Mouse (Mus musculus): ENCODE data around the gene Fam78a. TPM values are rescaled to one million over a fixed set of nuclear protein-coding genes. Genes with fewer than 3 reads are reported as not detected.

Gene Fam78a
- polyA plus RNA-seq, 2 experiments: 8.9 to 9.8 TPM

- Histone ChIP-seq H3K4me2 (ENCODE audit: low read depth) (peak overlapping the region; percentile 58), H3K4me1 (replicated peaks; ENCODE audit: control insufficient read depth in 2 of 2, insufficient read depth in 2 of 2, low read length in 1 of 2) (peaks cover 44 to 52% of the 10 kb centered on the region in 2 experiments), H3K9me3 (ENCODE audit: control insufficient read depth, low read length) (no peaks in the 10 kb centered on the region), H3K4me3 (ENCODE audit: insufficient read depth in 1 of 2, low read depth in 2 of 2, low read length in 2 of 2) (no peak overlapping the region), H3K27ac (peak overlapping the region; percentile 61), H3K9ac (replicated peaks) (peak overlapping the region; percentile 54; the same call in 1 of the 2 replicates), H3K27me3 (ENCODE audit: control insufficient read depth, insufficient read depth, low read length) (no peaks in the 10 kb centered on the region), H3K36me3 (replicated peaks; ENCODE audit: control insufficient read depth, insufficient read depth, low read depth) (peaks cover 3% of the 10 kb centered on the region)
- DNase-seq (ENCODE audit: low read depth in 3 of 3, low spot score in 3 of 3) (peak in 2 of 3 experiments; percentile 41 to 51), ATAC-seq (ENCODE audit: insufficient read depth) (peak; percentile 78)
- 16% methylated on average over 12 of the region's 12 CpGs for WGBS (ENCODE audit: insufficient replicate concordance)
- TF ChIP-seq CTCF (IDR thresholded peaks at IDR 0.05; ENCODE audit: low read depth) (no peak), EP300 (IDR thresholded peaks at IDR 0.05; ENCODE audit: low read depth) (peak; percentile 79)
These were observed 22.7 kb downstream of the Fam78a start for GRCm38 (mm10) chr2:32061722-32062505.

DNA sequence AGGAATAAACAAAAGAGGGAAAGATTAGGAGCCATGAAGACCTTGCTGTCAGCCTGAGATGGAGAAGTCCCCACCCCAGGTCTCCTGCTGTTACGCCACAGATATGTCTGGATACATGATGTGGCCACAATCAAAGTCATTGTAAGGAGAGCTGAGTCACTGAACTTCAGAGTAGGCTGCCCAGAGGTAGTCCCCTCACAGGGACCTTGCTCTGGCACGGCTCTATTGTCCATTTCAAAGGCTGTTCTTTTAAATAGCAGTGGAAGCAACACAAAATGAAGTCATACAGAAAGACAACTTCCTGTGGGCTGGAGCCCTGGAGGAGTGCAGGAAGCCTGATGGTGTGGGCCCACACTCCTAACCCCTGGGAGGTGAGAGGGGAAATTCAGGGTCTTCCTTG is 23.5 kb downstream of the Fam78a start:
- H3K36me3 ChIP-seq (replicated peaks; ENCODE audit: control insufficient read depth, insufficient read depth, low read depth): no peaks in the 10 kb centered on the region; the same call in 1 of the 2 replicates
- TF ChIP-seq CTCF (IDR thresholded peaks at IDR 0.05; ENCODE audit: low read depth) (no peak), EP300 (IDR thresholded peaks at IDR 0.05; ENCODE audit: low read depth) (peak; percentile 68)
- no peaks in the 10 kb centered on the region for H3K27me3 ChIP-seq (ENCODE audit: control insufficient read depth, insufficient read depth, low read length)
- H3K27ac ChIP-seq: peak overlapping the region; percentile 61
- peak; percentile 80 for ATAC-seq (ENCODE audit: insufficient read depth)
- peaks cover 44 to 57% of the 10 kb centered on the region in 2 experiments for H3K4me1 ChIP-seq (replicated peaks; ENCODE audit: control insufficient read depth in 2 of 2, insufficient read depth in 2 of 2, low read length in 1 of 2)
- H3K4me2 ChIP-seq (ENCODE audit: low read depth): peak overlapping the region; percentile 58
- no peaks in the 10 kb centered on the region for H3K9me3 ChIP-seq (ENCODE audit: control insufficient read depth, low read length)
- WGBS (ENCODE audit: insufficient replicate concordance): 7% methylated on average over 2 of the region's 2 CpGs
- H3K9ac ChIP-seq (replicated peaks): peak overlapping the region; percentile 37
- DNase-seq (ENCODE audit: low read depth in 3 of 3, low spot score in 3 of 3): peak; percentile 51 to 57 (median 54)
- H3K4me3 ChIP-seq (ENCODE audit: insufficient read depth in 1 of 2, low read depth in 2 of 2, low read length in 2 of 2): no peak overlapping the region

GRCm38 (mm10) chr2:32060228-32060805 is 24.3 kb downstream of the Fam78a start:
- TF ChIP-seq EP300 (IDR thresholded peaks at IDR 0.05; ENCODE audit: low read depth): no peak
- TF ChIP-seq CTCF (IDR thresholded peaks at IDR 0.05; ENCODE audit: low read depth): no peak
- no peak for DNase-seq (ENCODE audit: low read depth in 3 of 3, low spot score in 3 of 3)
- 64% methylated on average over 6 of the region's 6 CpGs for WGBS (ENCODE audit: insufficient replicate concordance)
- Histone ChIP-seq H3K27ac (peak overlapping the region; percentile 61; the same call in 1 of the 2 replicates), H3K4me3 (ENCODE audit: insufficient read depth in 1 of 2, low read depth in 2 of 2, low read length in 2 of 2) (no peak overlapping the region), H3K27me3 (ENCODE audit: control insufficient read depth, insufficient read depth, low read length) (no peaks in the 10 kb centered on the region), H3K36me3 (replicated peaks; ENCODE audit: control insufficient read depth, insufficient read depth, low read depth) (no peaks in the 10 kb centered on the region; the same call in 1 of the 2 replicates), H3K4me1 (replicated peaks; ENCODE audit: control insufficient read depth in 2 of 2, insufficient read depth in 2 of 2, low read length in 1 of 2) (peaks cover 44 to 57% of the 10 kb centered on the region in 2 experiments), H3K9me3 (ENCODE audit: control insufficient read depth, low read length) (no peaks in the 10 kb centered on the region), H3K9ac (replicated peaks) (no peak overlapping the region), H3K4me2 (ENCODE audit: low read depth) (no peak overlapping the region)
- ATAC-seq (ENCODE audit: insufficient read depth): no peak

DNA sequence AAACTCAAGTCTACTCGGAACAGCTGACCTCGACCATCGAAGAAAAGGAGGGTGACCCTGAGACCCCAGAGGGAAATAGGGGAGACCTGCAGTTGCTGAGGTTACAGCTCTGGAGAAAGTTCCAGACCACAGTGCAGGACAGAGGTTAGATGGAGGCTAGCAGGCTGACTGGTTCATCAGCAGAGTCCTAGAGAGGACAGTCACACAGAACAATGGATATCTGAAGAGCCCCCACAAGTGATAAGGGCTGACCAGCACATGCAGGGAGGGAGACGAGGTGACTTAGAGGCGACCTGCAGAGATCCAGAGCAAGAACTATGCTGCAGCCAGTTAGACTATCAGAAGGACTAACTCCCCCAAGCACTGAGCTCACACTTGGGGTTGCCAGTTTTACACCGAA is 25.0 kb downstream of the Fam78a start:
- Histone ChIP-seq H3K36me3 (replicated peaks; ENCODE audit: control insufficient read depth, insufficient read depth, low read depth) (no peaks in the 10 kb centered on the region), H3K4me2 (ENCODE audit: low read depth) (no peak overlapping the region), H3K4me3 (ENCODE audit: insufficient read depth in 1 of 2, low read depth in 2 of 2, low read length in 2 of 2) (no peak overlapping the region), H3K4me1 (replicated peaks; ENCODE audit: control insufficient read depth in 2 of 2, insufficient read depth in 2 of 2, low read length in 1 of 2) (peaks cover 44 to 57% of the 10 kb centered on the region in 2 experiments), H3K27ac (no peak overlapping the region), H3K9ac (replicated peaks) (no peak overlapping the region), H3K27me3 (ENCODE audit: control insufficient read depth, insufficient read depth, low read length) (no peaks in the 10 kb centered on the region), H3K9me3 (ENCODE audit: control insufficient read depth, low read length) (no peaks in the 10 kb centered on the region)
- DNase-seq (ENCODE audit: low read depth in 3 of 3, low spot score in 3 of 3) (no peak), ATAC-seq (ENCODE audit: insufficient read depth) (no peak)
- 59% methylated on average over 6 of the region's 6 CpGs for WGBS (ENCODE audit: insufficient replicate concordance)
- TF ChIP-seq EP300 (IDR thresholded peaks at IDR 0.05; ENCODE audit: low read depth): no peak

- Histone ChIP-seq H3K9ac (replicated peaks) (no peak overlapping the region), H3K9me3 (ENCODE audit: control insufficient read depth, low read length) (no peaks in the 10 kb centered on the region), H3K27me3 (ENCODE audit: control insufficient read depth, insufficient read depth, low read length) (no peaks in the 10 kb centered on the region), H3K4me1 (replicated peaks; ENCODE audit: control insufficient read depth in 2 of 2, insufficient read depth in 2 of 2, low read length in 1 of 2) (peaks cover 41 to 52% of the 10 kb centered on the region in 2 experiments), H3K4me2 (ENCODE audit: low read depth) (no peak overlapping the region), H3K4me3 (ENCODE audit: insufficient read depth in 1 of 2, low read depth in 2 of 2, low read length in 2 of 2) (no peak overlapping the region), H3K27ac (no peak overlapping the region), H3K36me3 (replicated peaks; ENCODE audit: control insufficient read depth, insufficient read depth, low read depth) (no peaks in the 10 kb centered on the region)
- WGBS (ENCODE audit: insufficient replicate concordance): 57% methylated on average over 5 of the region's 5 CpGs
- TF ChIP-seq EP300 (IDR thresholded peaks at IDR 0.05; ENCODE audit: low read depth) (no peak), CTCF (IDR thresholded peaks at IDR 0.05; ENCODE audit: low read depth) (no peak)
- ATAC-seq (ENCODE audit: insufficient read depth) (no peak), DNase-seq (ENCODE audit: low read depth in 3 of 3, low spot score in 3 of 3) (no peak)
These were observed 25.9 kb downstream of the Fam78a start for GRCm38 (mm10) chr2:32058716-32059115.

Measured in liver, embryonic 14.5 days (tissue).